ENCODE assay signal across 8 mouse cellular contexts in genomic region chr12:85705831-85706530, GRCm38 (mm10). TPM values are rescaled to one million over a fixed set of nuclear protein-coding genes. Genes with fewer than 3 reads are reported as not detected.
DNase-seq lines count a peak whose midpoint lies in the region; ATAC-seq and TF ChIP-seq lines count a peak whose summit lies in the region.

No protein-coding gene starts in this region.

- H3K9me3 ChIP-seq in G1E (replicated peaks) = no peaks in the 10 kb centered on the region
- no peaks in the 10 kb centered on the region for H3K9me3 ChIP-seq in hindbrain, embryonic 12.5 days (replicated peaks)
- H3K9me3 ChIP-seq in midbrain, embryonic 11.5 days (ENCODE audit: control insufficient read depth, low read length) = no peaks in the 10 kb centered on the region

- H3K27me3 ChIP-seq in kidney, adult 2 months (replicated peaks; ENCODE audit: control insufficient read depth, insufficient read depth, low read length) = no peaks in the 10 kb centered on the region
- H3K27me3 ChIP-seq in G1E (ENCODE audit: insufficient read depth, low read length) = peaks cover 42% of the 10 kb centered on the region
- peaks cover 11% of the 10 kb centered on the region for H3K27me3 ChIP-seq in hindbrain, embryonic 12.5 days
- H3K27me3 ChIP-seq in midbrain, embryonic 11.5 days (ENCODE audit: control insufficient read depth, insufficient read depth, low read length) = no peaks in the 10 kb centered on the region

- H3K9ac ChIP-seq in hindbrain, embryonic 12.5 days = peak overlapping the region; percentile 53
- peak overlapping the region; percentile 54 for H3K9ac ChIP-seq in midbrain, embryonic 11.5 days (ENCODE audit: low read length)

- H3K4me2 ChIP-seq in hindbrain, embryonic 12.5 days (replicated peaks) = peak overlapping the region; percentile 53
- H3K4me2 ChIP-seq in midbrain, embryonic 11.5 days = peak overlapping the region; percentile 49

- no peak for TF ChIP-seq CTCF in kidney, adult 2 months (conservative IDR thresholded peaks at IDR 0.05; ENCODE audit: insufficient read depth, insufficient read length, low read depth, low read length)
- no peak for TF ChIP-seq CTCF in G1E (IDR thresholded peaks at IDR 0.05; ENCODE audit: low read depth, low read length)

- H3K4me3 ChIP-seq in kidney, adult 2 months (ENCODE audit: insufficient read depth, low read depth, low read length) = peak overlapping the region; percentile 57
- peak overlapping the region; percentile 64; the same call in 1 of the 2 replicates for H3K4me3 ChIP-seq in G1E (ENCODE audit: low read depth, low read length)
- peak overlapping the region; percentile 31 for H3K4me3 ChIP-seq in hindbrain, embryonic 12.5 days
- peak overlapping the region; percentile 16 for H3K4me3 ChIP-seq in midbrain, embryonic 11.5 days (ENCODE audit: low read depth, low read length)

- H3K4me1 ChIP-seq in kidney, adult 2 months (ENCODE audit: control insufficient read depth, insufficient read depth, low read length) = 0 out of 2 replicates have a peak, but pooled peaks cover 3% of the 10 kb centered on the region
- H3K4me1 ChIP-seq in G1E (ENCODE audit: insufficient read depth, low read depth, low read length) = peaks cover 23% of the 10 kb centered on the region
- peaks cover 12% of the 10 kb centered on the region for H3K4me1 ChIP-seq in hindbrain, embryonic 12.5 days
- H3K4me1 ChIP-seq in midbrain, embryonic 11.5 days (ENCODE audit: control insufficient read depth, insufficient read depth, low read length) = peaks cover 8% of the 10 kb centered on the region; the same call in 1 of the 2 replicates

- no peak for ATAC-seq in G1E (ENCODE audit: extremely low read depth, insufficient number of reproducible peaks, low FRiP score, poor library complexity, severe bottlenecking)
- ATAC-seq in hindbrain, embryonic 12.5 days (ENCODE audit: low FRiP score) = no peak
- ATAC-seq in midbrain, embryonic 11.5 days (ENCODE audit: low FRiP score) = no peak
- ATAC-seq in megakaryocyte-erythroid progenitor cell, adult 5-6 weeks (replicated peaks; ENCODE audit: low FRiP score, low TSS enrichment, poor library complexity, severe bottlenecking) = no peak; the same call in 1 of the 2 replicates

- no peak overlapping the region for H3K27ac ChIP-seq in kidney, adult 2 months (ENCODE audit: insufficient read depth, low read depth, low read length)
- H3K27ac ChIP-seq in hindbrain, embryonic 12.5 days = no peak overlapping the region
- no peak overlapping the region for H3K27ac ChIP-seq in midbrain, embryonic 11.5 days (ENCODE audit: low read depth, low read length)

- no peak for TF ChIP-seq POLR2A in kidney, adult 2 months (IDR thresholded peaks at IDR 0.05; ENCODE audit: low read depth, low read length)

- DNase-seq in kidney, adult 2 months = no peak
- DNase-seq in kidney, adult 18-20 months = no peak
- DNase-seq in G1E (ENCODE audit: low spot score) = no peak
- no peak for DNase-seq in midbrain, embryonic 11.5 days (ENCODE audit: low spot score, missing footprints)
- DNase-seq in urinary bladder, postnatal 14 days (ENCODE audit: low spot score) = no peak
- DNase-seq in cerebellum, postnatal 10 days = no peak

- WGBS in kidney, adult 2 months = 17% methylated on average over 17 of the region's 17 CpGs
- 23% methylated on average over 17 of the region's 17 CpGs for WGBS in hindbrain, embryonic 12.5 days
- WGBS in midbrain, embryonic 11.5 days = 26% methylated on average over 17 of the region's 17 CpGs

- no peaks in the 10 kb centered on the region for H3K36me3 ChIP-seq in kidney, adult 2 months (ENCODE audit: control insufficient read depth, insufficient read depth, low read length)
- no peaks in the 10 kb centered on the region for H3K36me3 ChIP-seq in G1E (replicated peaks)
- H3K36me3 ChIP-seq in hindbrain, embryonic 12.5 days = no peaks in the 10 kb centered on the region
- no peaks in the 10 kb centered on the region for H3K36me3 ChIP-seq in midbrain, embryonic 11.5 days (ENCODE audit: control insufficient read depth, insufficient read depth, low read length)

RNA-seq across cellular contexts. Expression of gene Batf, which starts 19.5 kb away (rescaled TPM):
- polyA plus RNA-seq in kidney, adult 2 months (2012; rRNA removed) = 1.7 and 2.0 TPM in 2 replicates
- total RNA-seq in G1E (2014; fragmentation: Nextera tagmentation) (not detected in 2 replicates), G1E (2017) (0.41 TPM in 1 of 2 replicates, not detected in the other)
- polyA plus RNA-seq in G1E (2012) = not detected in 2 replicates
- 2.3 and 2.6 TPM in 2 replicates for polyA plus RNA-seq in hindbrain, embryonic 12.5 days (2016; fragmentation: Nextera tagmentation; extraction: Ambion mirVana)
- polyA plus RNA-seq in midbrain, embryonic 11.5 days (2014; fragmentation: Nextera tagmentation; extraction: Ambion mirVana) = 1.7 and 2.3 TPM in 2 replicates
- total RNA-seq in megakaryocyte-erythroid progenitor cell, adult 5-6 weeks (2014; fragmentation: Nextera tagmentation) = 3.3 and 4.7 TPM in 2 replicates
- total RNA-seq in megakaryocyte-erythroid progenitor cell, adult 5-6 weeks (2017) = 10.4 and 32.5 TPM in 2 replicates

RNA-seq across cellular contexts. Expression of gene Flvcr2, which starts 40.4 kb away (rescaled TPM):
- 23.1 and 35.1 TPM in 2 replicates for polyA plus RNA-seq in kidney, adult 2 months (2012; rRNA removed)
- total RNA-seq in G1E (2014; fragmentation: Nextera tagmentation) (not detected in 2 replicates), G1E (2017) (0.16 TPM in 1 of 2 replicates, not detected in the other)
- not detected in 2 replicates for polyA plus RNA-seq in G1E (2012)
- polyA plus RNA-seq in hindbrain, embryonic 12.5 days (2016; fragmentation: Nextera tagmentation; extraction: Ambion mirVana) = 2.6 and 3.4 TPM in 2 replicates
- 1.3 and 1.7 TPM in 2 replicates for polyA plus RNA-seq in midbrain, embryonic 11.5 days (2014; fragmentation: Nextera tagmentation; extraction: Ambion mirVana)
- total RNA-seq in megakaryocyte-erythroid progenitor cell, adult 5-6 weeks (2014; fragmentation: Nextera tagmentation) = not detected in 2 replicates
- total RNA-seq in megakaryocyte-erythroid progenitor cell, adult 5-6 weeks (2017) = not detected in 2 replicates
